Comparison of ENCODE assay signal across 8 mouse cellular contexts in the genomic region with DNA sequence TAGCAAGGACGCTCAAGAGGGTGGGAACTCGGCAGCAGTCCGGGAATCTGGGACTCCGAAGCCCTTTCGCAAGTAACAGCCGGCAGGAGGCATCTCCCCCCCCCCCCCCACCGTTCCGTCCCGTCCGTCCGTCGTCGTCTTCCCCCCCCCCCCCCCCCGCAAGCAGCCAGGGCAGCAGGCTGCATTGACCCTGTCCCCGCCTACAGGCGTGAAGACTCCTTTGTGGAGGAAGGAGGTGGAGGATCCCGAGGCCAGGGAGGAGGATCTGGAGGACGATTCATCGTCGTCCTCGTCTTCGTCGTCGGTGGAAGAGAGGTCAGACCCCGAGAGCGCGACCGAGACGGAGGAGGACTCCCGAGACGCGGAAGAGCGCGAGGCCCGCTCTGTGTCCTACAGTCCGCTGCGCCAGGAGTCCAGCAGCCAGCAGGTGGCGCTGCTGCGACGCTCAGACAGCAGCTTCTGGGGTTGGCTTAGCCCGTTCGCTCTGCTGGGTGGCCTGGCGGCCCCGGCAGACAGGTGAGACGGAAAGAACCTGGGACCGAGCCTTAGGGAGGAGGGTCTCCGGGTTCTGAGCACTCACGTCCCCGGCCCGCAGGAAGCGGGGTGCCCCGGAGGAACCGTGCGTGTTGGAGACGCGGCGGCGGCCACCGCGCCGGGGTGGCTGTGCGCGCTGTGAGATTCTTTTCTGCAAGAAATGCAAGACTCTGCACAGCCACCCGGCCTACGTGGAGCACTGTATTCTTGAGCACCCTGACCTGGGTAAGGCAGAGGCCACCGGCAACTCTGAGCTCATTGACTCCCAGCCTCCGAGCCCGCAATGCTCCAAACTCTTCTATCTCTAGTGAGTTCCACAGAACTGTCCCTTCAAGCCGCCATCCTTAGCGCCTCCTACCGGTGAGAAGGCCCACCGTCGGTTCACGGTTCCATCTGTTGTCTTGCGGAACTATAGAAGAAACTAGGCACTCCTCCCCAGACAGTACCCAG. TPM values are rescaled to one million over a fixed set of nuclear protein-coding genes. Genes with fewer than 3 reads are reported as not detected.
DNase-seq lines count a peak whose midpoint lies in the region; ATAC-seq and TF ChIP-seq lines count a peak whose summit lies in the region.

No protein-coding gene starts in this region.

- WGBS in forebrain, embryonic 14.5 days = under 1% methylated on average over 64 of the region's 75 CpGs
- under 1% methylated on average over 67 of the region's 75 CpGs for WGBS in liver, embryonic 16.5 days (ENCODE audit: insufficient replicate concordance)
- WGBS in neural tube, embryonic 12.5 days = 1% methylated on average over 65 of the region's 75 CpGs
- 1% methylated on average over 63 of the region's 75 CpGs for WGBS in stomach, postnatal 0 days

- ATAC-seq in cerebellum, adult (ENCODE audit: insufficient number of reproducible peaks, low FRiP score, low TSS enrichment) = peak; percentile 83
- ATAC-seq in forebrain, embryonic 14.5 days = peak; percentile 96
- peak; percentile 92 for ATAC-seq in liver, embryonic 16.5 days (ENCODE audit: low read depth)
- peak; percentile 93 for ATAC-seq in neural tube, embryonic 12.5 days (ENCODE audit: low FRiP score, low read depth)
- peak; percentile 91 for ATAC-seq in stomach, postnatal 0 days (ENCODE audit: low FRiP score, low TSS enrichment)

- peak overlapping the region; percentile 71 for H3K9ac ChIP-seq in ES-E14 (ENCODE audit: insufficient read depth, low read depth, low read length, poor library complexity, severe bottlenecking)
- peak overlapping the region; percentile 61 for H3K9ac ChIP-seq in forebrain, embryonic 14.5 days (ENCODE audit: low read length)
- peak overlapping the region; percentile 66 for H3K9ac ChIP-seq in liver, embryonic 16.5 days (ENCODE audit: low read depth, low read length)
- peak overlapping the region; percentile 52 for H3K9ac ChIP-seq in neural tube, embryonic 12.5 days
- H3K9ac ChIP-seq in stomach, postnatal 0 days (ENCODE audit: low read length) = peak overlapping the region; percentile 47

- H3K4me2 ChIP-seq in forebrain, embryonic 14.5 days (ENCODE audit: low read length) = peak overlapping the region; percentile 79
- H3K4me2 ChIP-seq in liver, embryonic 16.5 days (ENCODE audit: low read depth, low read length) = peak overlapping the region; percentile 97
- peak overlapping the region; percentile 92 for H3K4me2 ChIP-seq in neural tube, embryonic 12.5 days (replicated peaks)
- peak overlapping the region; percentile 87 for H3K4me2 ChIP-seq in stomach, postnatal 0 days (replicated peaks; ENCODE audit: low read depth)

- peak; percentile 97 for TF ChIP-seq CTCF in stomach, postnatal 0 days (IDR thresholded peaks at IDR 0.05; ENCODE audit: low read depth)

- H3K9me3 ChIP-seq in ES-E14 (ENCODE audit: control insufficient read depth, insufficient read depth, low read depth, low read length) = no peaks in the 10 kb centered on the region
- H3K9me3 ChIP-seq in forebrain, embryonic 14.5 days (replicated peaks; ENCODE audit: control insufficient read depth, low read length) = no peaks in the 10 kb centered on the region
- H3K9me3 ChIP-seq in liver, embryonic 16.5 days (replicated peaks; ENCODE audit: control insufficient read depth, low read length) = no peaks in the 10 kb centered on the region
- H3K9me3 ChIP-seq in neural tube, embryonic 12.5 days = no peaks in the 10 kb centered on the region
- no peaks in the 10 kb centered on the region for H3K9me3 ChIP-seq in stomach, postnatal 0 days (ENCODE audit: control insufficient read depth, low read length)

- in situ Hi-C loops in ES-E14 (cut with MboI; ENCODE audit: low sequenced_read_pairs in 2 of 2, unreplicated experiment in 2 of 2) = no loop called here

- peak; percentile 91 for DNase-seq in ES-E14 (ENCODE audit: low read depth, low spot score)
- DNase-seq in forebrain, embryonic 14.5 days (ENCODE audit: low spot score) = peak; percentile 96
- DNase-seq in heart, postnatal 10 days = peak; percentile 90 to 91
- peak; percentile 91 to 94 for DNase-seq in kidney, postnatal 4 days
- peak; percentile 89 for DNase-seq in stomach, postnatal 0 days (ENCODE audit: low spot score)

- H3K4me3 ChIP-seq in ES-E14 (ENCODE audit: insufficient read depth in 1 of 2, low read depth in 1 of 2, low read length in 2 of 2, poor library complexity in 1 of 2, severe bottlenecking in 1 of 2) = peak overlapping the region; percentile 66 to 76
- peak overlapping the region; percentile 47 for H3K4me3 ChIP-seq in forebrain, embryonic 14.5 days (ENCODE audit: low read depth, low read length)
- peak overlapping the region; percentile 75 for H3K4me3 ChIP-seq in liver, embryonic 16.5 days (ENCODE audit: low read depth, low read length)
- H3K4me3 ChIP-seq in neural tube, embryonic 12.5 days = peak overlapping the region; percentile 56
- H3K4me3 ChIP-seq in stomach, postnatal 0 days (ENCODE audit: low read depth, low read length) = peak overlapping the region; percentile 60

- no peak overlapping the region for H3K27ac ChIP-seq in ES-E14 (ENCODE audit: insufficient read depth, low read depth, low read length, poor library complexity, severe bottlenecking)
- no peak overlapping the region for H3K27ac ChIP-seq in forebrain, embryonic 14.5 days (ENCODE audit: low read depth, low read length)
- no peak overlapping the region for H3K27ac ChIP-seq in liver, embryonic 16.5 days (ENCODE audit: low read length)
- no peak overlapping the region for H3K27ac ChIP-seq in neural tube, embryonic 12.5 days
- H3K27ac ChIP-seq in stomach, postnatal 0 days (replicated peaks) = no peak overlapping the region

- H3K36me3 ChIP-seq in ES-E14 (ENCODE audit: control insufficient read depth, insufficient read depth, low read length, poor library complexity, severe bottlenecking) = 0 out of 2 replicates have a peak, but pooled peaks cover 2% of the 10 kb centered on the region
- H3K36me3 ChIP-seq in forebrain, embryonic 14.5 days (ENCODE audit: control insufficient read depth, insufficient read depth, low read length) = no peaks in the 10 kb centered on the region
- H3K36me3 ChIP-seq in liver, embryonic 16.5 days (ENCODE audit: control insufficient read depth, insufficient read depth) = no peaks in the 10 kb centered on the region
- H3K36me3 ChIP-seq in neural tube, embryonic 12.5 days = no peaks in the 10 kb centered on the region
- no peaks in the 10 kb centered on the region for H3K36me3 ChIP-seq in stomach, postnatal 0 days (ENCODE audit: control insufficient read depth, insufficient read depth, low read length)

- no peak for TF ChIP-seq EP300 in stomach, postnatal 0 days (optimal IDR thresholded peaks at IDR 0.05)

- intact Hi-C loops in heart, postnatal 10 days (cut with DNase I) = loop anchor here (2.0 kb wide), 1 partner anchor 298 kb away; no protein-coding TSS in a partner anchor

- peaks cover 41% of the 10 kb centered on the region for H3K27me3 ChIP-seq in forebrain, embryonic 14.5 days (replicated peaks; ENCODE audit: control insufficient read depth, insufficient read depth, low read length)
- peaks cover 46% of the 10 kb centered on the region for H3K27me3 ChIP-seq in liver, embryonic 16.5 days (ENCODE audit: control insufficient read depth, insufficient read depth, low read depth, low read length)
- peaks cover 45% of the 10 kb centered on the region for H3K27me3 ChIP-seq in neural tube, embryonic 12.5 days (replicated peaks)
- no peaks in the 10 kb centered on the region; the same call in 1 of the 2 replicates for H3K27me3 ChIP-seq in stomach, postnatal 0 days (ENCODE audit: control insufficient read depth, insufficient read depth, low read length)

- H3K4me1 ChIP-seq in ES-E14 (ENCODE audit: control insufficient read depth in 2 of 2, insufficient read depth in 2 of 2, low read length in 2 of 2, poor library complexity in 1 of 2) = peaks cover 0 to 10% of the 10 kb centered on the region in 2 experiments; a peak in 2 of 4 replicates
- peaks cover 3% of the 10 kb centered on the region; the same call in 1 of the 2 replicates for H3K4me1 ChIP-seq in forebrain, embryonic 14.5 days (ENCODE audit: control insufficient read depth, insufficient read depth, low read length)
- H3K4me1 ChIP-seq in liver, embryonic 16.5 days (ENCODE audit: control insufficient read depth, low read depth, low read length) = peaks cover 16% of the 10 kb centered on the region
- H3K4me1 ChIP-seq in neural tube, embryonic 12.5 days = no peaks in the 10 kb centered on the region; the same call in 1 of the 2 replicates
- no peaks in the 10 kb centered on the region; the same call in 1 of the 2 replicates for H3K4me1 ChIP-seq in stomach, postnatal 0 days (replicated peaks; ENCODE audit: control insufficient read depth, insufficient read depth)

RNA-seq across cellular contexts. Expression of a gene that starts 2.9 kb away (rescaled TPM):
- total RNA-seq in ES-E14 (2012; rRNA removed) = 0.36 TPM in 1 of 2 replicates, not detected in the other
- 0.36 TPM in 1 of 2 replicates, not detected in the other for polyA plus RNA-seq in forebrain, embryonic 14.5 days (2014; fragmentation: Nextera tagmentation; extraction: Ambion mirVana)
- not detected for total RNA-seq in heart, postnatal 10 days (2021)
- 1.7 and 2.4 TPM in 2 replicates for polyA plus RNA-seq in liver, embryonic 16.5 days (2015; fragmentation: Nextera tagmentation; extraction: Ambion mirVana)
- 0.38 and 0.76 TPM in 2 replicates for polyA plus RNA-seq in neural tube, embryonic 12.5 days (2016; fragmentation: Nextera tagmentation; extraction: Ambion mirVana)
- 0.68 and 0.98 TPM in 2 replicates for polyA plus RNA-seq in stomach, postnatal 0 days (2015; fragmentation: Nextera tagmentation; extraction: Ambion mirVana)

RNA-seq across cellular contexts. Expression of a gene that starts 11.1 kb away (rescaled TPM):
- 0.09 TPM in 1 of 2 replicates, not detected in the other for total RNA-seq in ES-E14 (2012; rRNA removed)
- 0.32 and 0.38 TPM in 2 replicates for polyA plus RNA-seq in forebrain, embryonic 14.5 days (2014; fragmentation: Nextera tagmentation; extraction: Ambion mirVana)
- total RNA-seq in heart, postnatal 10 days (2021) = not detected
- not detected in 2 replicates for polyA plus RNA-seq in liver, embryonic 16.5 days (2015; fragmentation: Nextera tagmentation; extraction: Ambion mirVana)
- 0.20 TPM in 1 of 2 replicates, not detected in the other for polyA plus RNA-seq in neural tube, embryonic 12.5 days (2016; fragmentation: Nextera tagmentation; extraction: Ambion mirVana)
- polyA plus RNA-seq in stomach, postnatal 0 days (2015; fragmentation: Nextera tagmentation; extraction: Ambion mirVana) = 0.11 and 0.21 TPM in 2 replicates

RNA-seq across cellular contexts. Expression of a gene that starts 22.5 kb away (rescaled TPM):
- total RNA-seq in ES-E14 (2012; rRNA removed) = 0.79 and 1.3 TPM in 2 replicates
- polyA plus RNA-seq in forebrain, embryonic 14.5 days (2014; fragmentation: Nextera tagmentation; extraction: Ambion mirVana) = 1.8 and 2.2 TPM in 2 replicates
- total RNA-seq in heart, postnatal 10 days (2021) = 1 to 10 TPM; 7.4 to 8.4 TPM
- polyA plus RNA-seq in liver, embryonic 16.5 days (2015; fragmentation: Nextera tagmentation; extraction: Ambion mirVana) = 0.37 and 0.42 TPM in 2 replicates
- 2.4 and 2.7 TPM in 2 replicates for polyA plus RNA-seq in neural tube, embryonic 12.5 days (2016; fragmentation: Nextera tagmentation; extraction: Ambion mirVana)
- polyA plus RNA-seq in stomach, postnatal 0 days (2015; fragmentation: Nextera tagmentation; extraction: Ambion mirVana) = 5.6 and 6.4 TPM in 2 replicates

RNA-seq across cellular contexts. Expression of a gene that starts 31.4 kb away (rescaled TPM):
- 1.2 and 1.9 TPM in 2 replicates for total RNA-seq in ES-E14 (2012; rRNA removed)
- polyA plus RNA-seq in forebrain, embryonic 14.5 days (2014; fragmentation: Nextera tagmentation; extraction: Ambion mirVana) = 7.9 and 12.3 TPM in 2 replicates
- total RNA-seq in heart, postnatal 10 days (2021) = 10 to 100 TPM; 25.7 to 25.9 TPM
- 0.02 and 0.07 TPM in 2 replicates for polyA plus RNA-seq in liver, embryonic 16.5 days (2015; fragmentation: Nextera tagmentation; extraction: Ambion mirVana)
- 24.2 and 26.5 TPM in 2 replicates for polyA plus RNA-seq in neural tube, embryonic 12.5 days (2016; fragmentation: Nextera tagmentation; extraction: Ambion mirVana)
- polyA plus RNA-seq in stomach, postnatal 0 days (2015; fragmentation: Nextera tagmentation; extraction: Ambion mirVana) = 0.69 and 1.1 TPM in 2 replicates

RNA-seq across cellular contexts. Expression of a gene that starts 32.5 kb away (rescaled TPM):
- 33.8 and 53.8 TPM in 2 replicates for total RNA-seq in ES-E14 (2012; rRNA removed)
- 8.1 and 10.2 TPM in 2 replicates for polyA plus RNA-seq in forebrain, embryonic 14.5 days (2014; fragmentation: Nextera tagmentation; extraction: Ambion mirVana)
- 10 to 100 TPM; 39.8 to 46.3 TPM for total RNA-seq in heart, postnatal 10 days (2021)
- polyA plus RNA-seq in liver, embryonic 16.5 days (2015; fragmentation: Nextera tagmentation; extraction: Ambion mirVana) = 4.1 and 4.2 TPM in 2 replicates
- polyA plus RNA-seq in neural tube, embryonic 12.5 days (2016; fragmentation: Nextera tagmentation; extraction: Ambion mirVana) = 9.9 and 13.6 TPM in 2 replicates
- 2.8 and 4.0 TPM in 2 replicates for polyA plus RNA-seq in stomach, postnatal 0 days (2015; fragmentation: Nextera tagmentation; extraction: Ambion mirVana)
